Mouse (Mus musculus) thymus, adult 2 months (tissue): ENCODE results near the gene E130308A19Rik.

ENCODE experiments used
- CTCF ChIP-seq: fragments of 200-500 bp; IDR thresholded peaks from 2 replicates; pipeline ENCODE4 v1.5.1; 2012; ENCODE audit warnings: mild to moderate bottlenecking, control low read depth, low read length, moderate library complexity, borderline replicate concordance; ENCODE audit not compliant: control insufficient read depth, poor library complexity, insufficient read depth; ENCODE audit errors: extremely low read depth
- POLR2A ChIP-seq: fragments of 200-500 bp; IDR thresholded peaks from 2 replicates; pipeline ENCODE4 v1.6.1; 2012; ENCODE audit warnings: mild to moderate bottlenecking, low read length, control low read depth, moderate library complexity; ENCODE audit not compliant: control insufficient read depth, poor library complexity, insufficient read depth; ENCODE audit errors: extremely low read depth

DNA sequence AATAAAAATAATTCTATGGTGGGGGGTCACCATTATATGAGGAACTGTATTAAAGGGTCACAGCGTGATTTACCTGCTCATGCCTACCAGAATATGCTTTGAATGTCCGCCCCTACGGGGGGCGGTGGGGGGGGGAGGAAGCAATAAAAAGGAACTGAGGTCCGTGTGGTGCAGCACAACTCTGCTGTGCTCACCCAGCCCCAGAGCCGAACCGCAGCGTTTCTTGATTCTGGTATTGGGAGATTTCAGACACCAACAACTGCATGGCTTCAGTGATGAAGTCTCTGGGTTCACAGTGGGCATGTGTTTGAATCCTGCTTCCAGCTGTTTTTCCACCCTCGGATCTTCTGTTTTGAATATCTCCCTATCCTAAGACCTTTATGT is 101.9 kb downstream of the E130308A19Rik start:
- TF ChIP-seq CTCF (no peak), POLR2A (no peak)
